Mouse (Mus musculus) liver, embryonic 13.5 days (tissue): Measurements from ENCODE around the gene Gpatch2. TPM values are rescaled to one million over a fixed set of nuclear protein-coding genes. Genes with fewer than 3 reads are reported as not detected.

Experiments used
- ATAC-seq: fragments of 200-750 bp; cut with Nextera tagmentation; 2 replicates; pipeline ENCODE4 v1.8.0; 2017; ENCODE audit warnings: low read depth, mild to moderate bottlenecking, moderate number of reproducible peaks, moderate library complexity
- DNase-seq: peaks from one replicate; pipeline ENCODE4 v3.0.0; 2022
- H3K27ac ChIP-seq: fragments of 300-500 bp; sonication (generic); 2 replicates; pipeline ENCODE4 v1.5.1; 2015; ENCODE audit warnings: moderate library complexity, mild to moderate bottlenecking, inconsistent platforms
- H3K27me3 ChIP-seq: fragments of 300-500 bp; sonication (generic); 2 replicates; pipeline ENCODE4 v1.6.1; 2015; ENCODE audit warnings: mild to moderate bottlenecking, inconsistent platforms
- H3K36me3 ChIP-seq: fragments of 300-500 bp; sonication (generic); 2 replicates; pipeline ENCODE4 v1.6.1; 2015; ENCODE audit warnings: mild to moderate bottlenecking, inconsistent platforms
- H3K4me1 ChIP-seq: fragments of 300-500 bp; sonication (generic); replicated peaks from 2 replicates; pipeline ENCODE4 v1.6.1; 2015; ENCODE audit warnings: inconsistent platforms
- H3K4me2 ChIP-seq: fragments of 300-500 bp; sonication (generic); 2 replicates; pipeline ENCODE4 v1.6.1; 2015; ENCODE audit warnings: inconsistent platforms, mild to moderate bottlenecking, moderate library complexity
- H3K4me3 ChIP-seq: fragments of 300-500 bp; sonication (generic); replicated peaks from 2 replicates; pipeline ENCODE4 v1.5.1; 2015; ENCODE audit warnings: mild to moderate bottlenecking, inconsistent platforms
- H3K9ac ChIP-seq: fragments of 300-500 bp; sonication (generic); 2 replicates; pipeline ENCODE4 v1.6.1; 2015; ENCODE audit warnings: mild to moderate bottlenecking, inconsistent platforms
- H3K9me3 ChIP-seq: fragments of 300-500 bp; sonication (generic); replicated peaks from 2 replicates; pipeline ENCODE4 v1.6.1; 2016; ENCODE audit warnings: inconsistent platforms
- WGBS: fragments of 180-500 bp; shearing (Covaris S2); methylation state at CpG from one replicate; pipeline ENCODE4 v1.1.7; 2015; ENCODE audit not compliant: insufficient replicate concordance; 5-methylcytosine and 5-hydroxymethylcytosine counted together
- polyA plus RNA-seq: library from polyadenylated mRNA; unstranded; fragments of >200 nt; fragmentation: Nextera tagmentation; extraction: Ambion mirVana; gene quantifications from 2 replicates; pipeline ENCODE4 v1.2.1, GENCODE M21; 2015

Gene Gpatch2
- polyA plus RNA-seq, 1 experiment from 2014 or later = 5.4 TPM

- WGBS = 73% methylated on average over 14 of the region's 14 CpGs
- Histone ChIP-seq H3K4me3 (no peak overlapping the region), H3K27ac (no peak overlapping the region), H3K9ac (no peak overlapping the region), H3K4me1 (no peaks in the 10 kb centered on the region), H3K36me3 (no peaks in the 10 kb centered on the region), H3K9me3 (no peaks in the 10 kb centered on the region), H3K27me3 (no peaks in the 10 kb centered on the region), H3K4me2 (no peak overlapping the region)
- ATAC-seq = no peak
- no peak for DNase-seq
These were observed 162.7 kb downstream of the Gpatch2 start for GRCm38 (mm10) chr1:187377865-187378524.

GRCm38 (mm10) chr1:187389476-187389875, 174.2 kb downstream of the Gpatch2 start:
- Histone ChIP-seq H3K9me3 (no peaks in the 10 kb centered on the region), H3K27ac (no peak overlapping the region), H3K4me3 (no peak overlapping the region), H3K9ac (no peak overlapping the region), H3K27me3 (no peaks in the 10 kb centered on the region), H3K4me2 (no peak overlapping the region), H3K4me1 (no peaks in the 10 kb centered on the region), H3K36me3 (no peaks in the 10 kb centered on the region)
- DNase-seq = no peak
- WGBS = 54% methylated on average over 4 of the region's 4 CpGs
- no peak for ATAC-seq

- Histone ChIP-seq H3K4me3 (no peak overlapping the region), H3K9ac (no peak overlapping the region), H3K36me3 (no peaks in the 10 kb centered on the region), H3K27me3 (no peaks in the 10 kb centered on the region), H3K4me1 (no peaks in the 10 kb centered on the region), H3K9me3 (no peaks in the 10 kb centered on the region), H3K27ac (no peak overlapping the region), H3K4me2 (no peak overlapping the region)
- DNase-seq (no peak), ATAC-seq (no peak)
- 80% methylated on average over 9 of the region's 9 CpGs for WGBS
These were observed 185.5 kb downstream of the Gpatch2 start for GRCm38 (mm10) chr1:187400834-187401233.

Other genes starting within 250 kb of the Gpatch2 start
- gene D1Pas1, start 248.1 kb upstream of the Gpatch2 start, polyA plus RNA-seq = not detected in 2 replicates
- gene Spata17, start within 50 bp of the Gpatch2 start, polyA plus RNA-seq = 0.21 and 0.31 TPM in 2 replicates